Mouse (Mus musculus) stomach, embryonic 14.5 days (tissue): ENCODE measurements around the gene Thap8. TPM values are rescaled to one million over a fixed set of nuclear protein-coding genes. Genes with fewer than 3 reads are reported as not detected.
A peak's percentile ranks its signal among the peaks of the same experiment; 100 is the strongest.

Experiments used
- ATAC-seq: fragments of 200-750 bp; cut with Nextera tagmentation; 2 replicates; pipeline ENCODE4 v1.8.0; 2017; ENCODE audit warnings: low read depth, moderate TSS enrichment; ENCODE audit not compliant: insufficient number of reproducible peaks, insufficient read depth, low FRiP score
- H3K27ac ChIP-seq: fragments of 300-500 bp; sonication (generic); 2 replicates; pipeline ENCODE4 v1.5.1; 2014; ENCODE audit warnings: mild to moderate bottlenecking, low read length, moderate library complexity, mixed read lengths
- H3K27me3 ChIP-seq: fragments of 300-500 bp; sonication (generic); 2 replicates; pipeline ENCODE4 v1.6.1; 2014; ENCODE audit warnings: low read length, control low read depth, mixed read lengths; ENCODE audit not compliant: control insufficient read depth, insufficient read depth
- H3K36me3 ChIP-seq: fragments of 300-500 bp; sonication (generic); 2 replicates; pipeline ENCODE4 v1.6.1; 2014; ENCODE audit warnings: mild to moderate bottlenecking, control low read depth, low read length, moderate library complexity, mixed read lengths; ENCODE audit not compliant: control insufficient read depth, insufficient read depth
- H3K4me1 ChIP-seq: fragments of 300-500 bp; sonication (generic); 2 replicates; pipeline ENCODE4 v1.6.1; 2014; ENCODE audit warnings: low read length, control low read depth, mixed read lengths; ENCODE audit not compliant: control insufficient read depth, insufficient read depth
- H3K4me2 ChIP-seq: fragments of 300-500 bp; sonication (generic); replicated peaks from 2 replicates; pipeline ENCODE4 v1.6.1; 2014; ENCODE audit warnings: low read depth, low read length, control low read depth
- H3K4me3 ChIP-seq: fragments of 300-500 bp; sonication (generic); 2 replicates; pipeline ENCODE4 v1.5.1; 2014; ENCODE audit warnings: low read depth, low read length, control low read depth
- H3K9ac ChIP-seq: fragments of 300-500 bp; sonication (generic); replicated peaks from 2 replicates; pipeline ENCODE4 v1.6.1; 2014; ENCODE audit warnings: low read depth, mild to moderate bottlenecking, control low read depth, low read length, moderate library complexity, mixed read lengths
- H3K9me3 ChIP-seq: fragments of 300-500 bp; sonication (generic); 2 replicates; pipeline ENCODE4 v1.6.1; 2016; ENCODE audit warnings: low read depth, low read length, control low read depth; ENCODE audit not compliant: control insufficient read depth
- WGBS: fragments of 180-500 bp; shearing (Covaris S2); extraction: QIAGEN DNeasy Blood & Tissue Kit; methylation state at CpG from one replicate; pipeline ENCODE4 v1.1.7; 2014; 5-methylcytosine and 5-hydroxymethylcytosine counted together
- polyA plus RNA-seq: library from polyadenylated mRNA; unstranded; fragments of >200 nt; fragmentation: Nextera tagmentation; extraction: Ambion mirVana; gene quantifications from 2 replicates; pipeline ENCODE4 v1.2.1, GENCODE M21; 2014

Gene Thap8
- polyA plus RNA-seq, 1 experiment from 2014 or later, result 0.25 TPM

GRCm38 (mm10) chr7:30306083-30306779 is 26.3 kb downstream of the Thap8 start:
- ATAC-seq, result no peak
- Histone ChIP-seq H3K27me3 (no peaks in the 10 kb centered on the region), H3K4me3 (no peak overlapping the region), H3K4me2 (no peak overlapping the region), H3K9ac (no peak overlapping the region), H3K4me1 (peaks cover 9% of the 10 kb centered on the region), H3K9me3 (no peaks in the 10 kb centered on the region), H3K36me3 (peaks cover 25% of the 10 kb centered on the region), H3K27ac (no peak overlapping the region)
- 88% methylated on average over 16 of the region's 16 CpGs for WGBS

- ATAC-seq, result peak; percentile 99
- Histone ChIP-seq H3K27me3 (no peaks in the 10 kb centered on the region), H3K27ac (peak within 1 kb of the TSS; percentile 28; the same call in 1 of the 2 replicates), H3K4me2 (peak within 1 kb of the TSS; percentile 88), H3K9ac (peak within 1 kb of the TSS; percentile 67), H3K36me3 (peaks cover 15% of the 10 kb centered on the region), H3K4me1 (peaks cover 9% of the 10 kb centered on the region), H3K9me3 (no peaks in the 10 kb centered on the region), H3K4me3 (peak within 1 kb of the TSS; percentile 57)
- WGBS, result 5% methylated on average over 27 of the region's 27 CpGs
These were observed 28.4 kb downstream of the Thap8 start, which contains the start of gene Alkbh6 for GRCm38 (mm10) chr7:30308076-30309005. Alkbh6 (plus strand) TSS chr7:30308717.

DNA sequence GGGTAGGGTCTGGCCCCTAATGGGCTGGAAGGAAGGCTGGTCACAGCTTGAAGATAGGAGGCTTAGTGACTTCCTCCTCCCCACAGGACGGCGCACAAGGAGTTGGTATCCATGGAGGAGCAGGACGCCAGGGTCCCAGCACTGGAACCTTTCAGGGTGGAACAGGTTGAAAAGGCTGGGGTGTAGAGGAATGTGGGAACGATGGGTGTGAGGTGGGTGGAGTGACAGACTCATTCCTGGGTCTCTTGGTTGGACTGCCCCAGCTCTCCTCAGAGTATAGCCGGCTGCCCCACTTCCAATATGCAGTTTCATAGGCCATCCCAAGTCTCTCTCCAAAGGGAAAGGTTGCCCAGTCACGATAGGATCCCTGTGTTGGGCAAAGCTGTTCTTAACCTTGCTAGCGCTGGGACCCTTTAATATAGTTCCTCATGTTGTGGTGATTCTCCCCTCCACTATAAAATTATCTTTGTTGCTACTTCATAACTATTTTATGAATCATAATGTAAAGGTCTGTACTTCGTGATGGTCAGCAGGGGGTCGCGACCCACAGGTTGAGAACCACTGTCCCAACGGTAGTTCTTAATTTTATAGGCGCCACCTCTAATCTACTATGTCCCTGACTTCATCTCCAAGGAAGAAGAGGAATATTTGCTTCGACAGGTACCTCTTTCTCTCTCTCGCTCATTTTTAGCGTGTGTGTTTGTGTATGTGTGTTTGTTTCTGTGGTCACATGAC is 29.7 kb downstream of the Thap8 start:
- Histone ChIP-seq H3K27ac (no peak overlapping the region; the same call in 1 of the 2 replicates), H3K9me3 (no peaks in the 10 kb centered on the region), H3K4me3 (peak overlapping the region; percentile 57), H3K4me2 (peak overlapping the region; percentile 88), H3K4me1 (peaks cover 16% of the 10 kb centered on the region), H3K27me3 (no peaks in the 10 kb centered on the region), H3K36me3 (peaks cover 11% of the 10 kb centered on the region; the same call in 1 of the 2 replicates), H3K9ac (peak overlapping the region; percentile 67; the same call in 1 of the 2 replicates)
- 59% methylated on average over 15 of the region's 15 CpGs for WGBS
- ATAC-seq, result no peak

DNA sequence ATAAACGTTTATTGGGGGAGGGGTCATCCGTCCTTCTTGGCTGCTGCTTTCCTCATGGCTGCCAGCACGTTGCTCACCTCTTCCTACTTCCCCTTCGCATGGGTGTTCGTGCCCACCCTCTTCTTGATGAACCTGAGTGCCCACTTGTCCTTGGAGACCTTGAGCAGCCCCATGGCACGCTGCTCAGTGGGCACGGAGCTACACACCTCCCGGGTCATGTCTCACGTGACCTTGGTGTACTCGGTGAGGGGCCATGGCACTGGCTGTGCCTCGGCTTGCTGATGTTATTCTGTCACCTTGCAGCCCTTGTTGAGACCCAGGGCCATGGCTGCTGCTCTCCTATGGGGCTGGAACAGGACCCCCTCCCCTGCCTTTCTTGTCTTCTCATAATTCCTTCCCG is 30.2 kb downstream of the Thap8 start:
- no peaks in the 10 kb centered on the region for H3K27me3 ChIP-seq
- no peak overlapping the region for H3K4me2 ChIP-seq
- WGBS, result 90% methylated on average over 12 of the region's 12 CpGs
- H3K9ac ChIP-seq, result no peak overlapping the region
- peaks cover 11% of the 10 kb centered on the region; the same call in 1 of the 2 replicates for H3K36me3 ChIP-seq
- no peak for ATAC-seq
- H3K27ac ChIP-seq, result no peak overlapping the region
- H3K9me3 ChIP-seq, result no peaks in the 10 kb centered on the region
- H3K4me3 ChIP-seq, result no peak overlapping the region
- H3K4me1 ChIP-seq, result peaks cover 19% of the 10 kb centered on the region

DNA sequence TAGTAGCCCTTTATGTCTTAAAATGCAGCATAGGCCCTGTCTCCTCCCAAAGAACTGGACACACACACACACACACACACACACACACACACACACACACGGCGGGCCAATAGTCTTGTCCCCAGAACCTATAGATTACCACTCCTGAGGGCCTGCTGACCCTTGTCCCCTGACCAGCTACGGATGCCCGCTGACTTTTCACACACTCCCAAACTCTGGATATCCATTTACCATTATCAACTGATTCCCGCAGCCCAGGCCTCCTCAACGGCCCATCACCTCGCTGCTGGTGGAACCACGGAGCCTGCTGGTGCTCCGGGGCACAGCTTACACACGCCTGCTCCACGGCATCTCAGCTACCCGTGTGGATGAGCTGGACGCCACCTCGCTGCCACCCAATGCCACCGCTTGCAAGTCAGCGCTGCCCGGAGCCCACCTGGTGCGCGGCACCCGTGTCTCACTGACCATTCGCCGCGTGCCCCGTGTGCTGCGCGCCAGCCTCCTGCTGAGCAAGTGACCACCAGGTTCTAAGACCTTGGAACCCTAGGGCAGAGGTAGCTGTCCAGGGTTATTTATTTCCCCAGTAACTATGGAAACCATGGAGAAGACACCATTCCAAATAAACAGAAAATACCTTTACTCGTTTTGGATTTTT is 33.9 kb downstream of the Thap8 start:
- 45% methylated on average over 27 of the region's 27 CpGs for WGBS
- Histone ChIP-seq H3K9ac (no peak overlapping the region), H3K4me3 (no peak overlapping the region), H3K36me3 (no peaks in the 10 kb centered on the region; the same call in 1 of the 2 replicates), H3K27ac (no peak overlapping the region), H3K27me3 (no peaks in the 10 kb centered on the region), H3K4me2 (no peak overlapping the region), H3K4me1 (peaks cover 16% of the 10 kb centered on the region), H3K9me3 (no peaks in the 10 kb centered on the region)
- ATAC-seq, result no peak

DNA sequence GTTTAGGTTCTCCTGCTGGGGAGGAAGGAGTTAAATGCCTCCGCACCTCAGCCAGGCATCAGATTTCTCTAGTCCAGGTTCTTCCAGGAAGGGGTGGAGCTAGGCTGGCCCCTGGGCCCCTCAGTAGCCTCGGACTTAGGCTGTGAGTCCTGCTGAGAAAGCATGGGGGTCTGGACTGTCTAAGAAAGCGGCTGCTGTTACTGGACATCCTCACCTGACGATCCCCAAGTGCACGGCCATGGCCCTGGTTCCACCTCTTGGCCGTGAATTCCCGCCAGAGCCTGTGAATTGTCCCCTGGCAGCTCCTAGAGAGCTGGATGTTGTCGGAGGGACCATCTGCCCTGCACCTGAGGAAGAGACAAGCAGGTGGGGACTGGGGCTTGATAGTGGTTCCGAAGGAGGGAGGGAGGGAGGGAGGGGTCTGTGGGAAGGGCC is 34.8 kb downstream of the Thap8 start, which contains the start of gene Syne4:
TSS of gene Syne4 (plus strand) at position 87 of the 435 bp plus-strand sequence.
- peak within 1 kb of the TSS; percentile 29; the same call in 1 of the 2 replicates for H3K9ac ChIP-seq
- H3K4me2 ChIP-seq, result peak within 1 kb of the TSS; percentile 44
- peak within 1 kb of the TSS; percentile 30; the same call in 1 of the 2 replicates for H3K27ac ChIP-seq
- H3K36me3 ChIP-seq, result no peaks in the 10 kb centered on the region; the same call in 1 of the 2 replicates
- no peaks in the 10 kb centered on the region for H3K9me3 ChIP-seq
- peaks cover 10% of the 10 kb centered on the region; the same call in 1 of the 2 replicates for H3K4me1 ChIP-seq
- peak within 1 kb of the TSS; percentile 36 for H3K4me3 ChIP-seq
- peak; percentile 80 for ATAC-seq
- no peaks in the 10 kb centered on the region for H3K27me3 ChIP-seq
- under 1% methylated on average over 9 of the region's 9 CpGs for WGBS

GRCm38 (mm10) chr7:30315559-30316529 is 36.0 kb downstream of the Thap8 start:
- peak overlapping the region; percentile 36 for H3K4me3 ChIP-seq
- no peaks in the 10 kb centered on the region; the same call in 1 of the 2 replicates for H3K36me3 ChIP-seq
- no peak for ATAC-seq
- 67% methylated on average over 13 of the region's 13 CpGs for WGBS
- H3K4me1 ChIP-seq, result peaks cover 10% of the 10 kb centered on the region; the same call in 1 of the 2 replicates
- H3K9ac ChIP-seq, result no peak overlapping the region
- no peaks in the 10 kb centered on the region for H3K9me3 ChIP-seq
- no peaks in the 10 kb centered on the region for H3K27me3 ChIP-seq
- 0 out of 2 replicates have a peak overlapping the region, but pooled peaks have one; percentile 30 for H3K27ac ChIP-seq
- peak overlapping the region; percentile 44 for H3K4me2 ChIP-seq
